Mouse (Mus musculus) myocyte (in vitro differentiated cells): ENCODE results near the gene Msi2. TPM values are rescaled to one million over a fixed set of nuclear protein-coding genes. Genes with fewer than 3 reads are reported as not detected.

Experiments used
- H3K27me3 ChIP-seq: one replicate; pipeline ENCODE4 v1.6.1; 2011; ENCODE audit not compliant: control insufficient read depth, insufficient read depth, insufficient read length
- H3K36me3 ChIP-seq: one replicate; pipeline ENCODE4 v1.6.1; 2011; ENCODE audit not compliant: control insufficient read depth, insufficient read depth
- H3K4me2 ChIP-seq: one replicate; pipeline ENCODE4 v1.6.1; 2011; ENCODE audit warnings: low read depth, control low read depth
- H3K4me3 ChIP-seq: one replicate; pipeline ENCODE4 v1.5.1; 2011; ENCODE audit warnings: mild to moderate bottlenecking, control low read depth, moderate library complexity
- H3K79me2 ChIP-seq: one replicate; pipeline ENCODE4 v1.6.1; 2011; ENCODE audit not compliant: control insufficient read depth, insufficient read depth
- H3ac ChIP-seq: one replicate; pipeline ENCODE4 v1.6.1; 2011; ENCODE audit not compliant: control insufficient read depth, insufficient read length
- CEBPB ChIP-seq: IDR thresholded peaks from 2 replicates; pipeline ENCODE4 v1.6.1; 2011; ENCODE audit warnings: mild to moderate bottlenecking, moderate library complexity; ENCODE audit not compliant: poor library complexity, insufficient read depth, severe bottlenecking
- E2F4 ChIP-seq: IDR thresholded peaks from one replicate; pipeline ENCODE4 v1.6.1; 2011; ENCODE audit warnings: mild to moderate bottlenecking, control low read depth, moderate library complexity; ENCODE audit not compliant: insufficient read depth
- MAX ChIP-seq: IDR thresholded peaks from one replicate; pipeline ENCODE4 v1.6.1; 2011; ENCODE audit warnings: low read depth, mild to moderate bottlenecking, control low read depth
- MYOD1 ChIP-seq, 3 experiments: IDR thresholded peaks; one replicate each; pipeline ENCODE4 v1.6.1; 2011; ENCODE audit warnings: control low read depth in 2 of 3, low read depth in 2 of 3, mild to moderate bottlenecking in 2 of 3, moderate library complexity in 1 of 3; ENCODE audit not compliant: insufficient read length in 2 of 3, control insufficient read depth in 1 of 3
- MYOG ChIP-seq, 3 experiments: IDR thresholded peaks; one replicate each; pipeline ENCODE4 v1.6.1; 2011; ENCODE audit warnings: control low read depth in 2 of 3, low read depth in 2 of 3, mild to moderate bottlenecking in 2 of 3; ENCODE audit not compliant: insufficient read length in 2 of 3, control insufficient read depth in 1 of 3, insufficient read depth in 1 of 3
- POLR2A ChIP-seq: IDR thresholded peaks from one replicate; pipeline ENCODE4 v1.6.1; 2011; ENCODE audit warnings: low read depth, mild to moderate bottlenecking, control low read depth, moderate library complexity; ENCODE audit not compliant: insufficient read length
- POLR2AphosphoS2 ChIP-seq: IDR thresholded peaks from one replicate; pipeline ENCODE4 v1.6.1; 2011; ENCODE audit warnings: low read depth, control low read depth; ENCODE audit not compliant: insufficient read length
- REST ChIP-seq: IDR thresholded peaks from one replicate; pipeline ENCODE4 v1.6.1; 2011; ENCODE audit warnings: mild to moderate bottlenecking, control low read depth, moderate library complexity; ENCODE audit not compliant: insufficient read depth, insufficient read length
- SRF ChIP-seq: IDR thresholded peaks from one replicate; pipeline ENCODE4 v1.6.1; 2011; ENCODE audit warnings: low read depth; ENCODE audit not compliant: control insufficient read depth, insufficient read length
- TCF12 ChIP-seq: IDR thresholded peaks from one replicate; pipeline ENCODE4 v1.6.1; 2011; ENCODE audit warnings: mild to moderate bottlenecking, control low read depth; ENCODE audit not compliant: poor library complexity, insufficient read depth, severe bottlenecking
- TCF3 ChIP-seq: IDR thresholded peaks from one replicate; pipeline ENCODE4 v1.6.1; 2011; ENCODE audit warnings: low read depth, control low read depth; ENCODE audit not compliant: insufficient read length
- USF1 ChIP-seq: IDR thresholded peaks from one replicate; pipeline ENCODE4 v1.6.1; 2011; ENCODE audit warnings: low read depth, mild to moderate bottlenecking, control low read depth, moderate library complexity
- polyA plus RNA-seq: library from polyadenylated mRNA; unstranded; fragments of >200 nt; fragmentation: generic; extraction: Trizol; gene quantifications from one replicate; pipeline ENCODE4 v1.2.1, GENCODE M21; 2012; ENCODE audit warnings: missing spikeins

The Msi2 gene
- polyA plus RNA-seq, 1 experiment, result 37.9 TPM

DNA sequence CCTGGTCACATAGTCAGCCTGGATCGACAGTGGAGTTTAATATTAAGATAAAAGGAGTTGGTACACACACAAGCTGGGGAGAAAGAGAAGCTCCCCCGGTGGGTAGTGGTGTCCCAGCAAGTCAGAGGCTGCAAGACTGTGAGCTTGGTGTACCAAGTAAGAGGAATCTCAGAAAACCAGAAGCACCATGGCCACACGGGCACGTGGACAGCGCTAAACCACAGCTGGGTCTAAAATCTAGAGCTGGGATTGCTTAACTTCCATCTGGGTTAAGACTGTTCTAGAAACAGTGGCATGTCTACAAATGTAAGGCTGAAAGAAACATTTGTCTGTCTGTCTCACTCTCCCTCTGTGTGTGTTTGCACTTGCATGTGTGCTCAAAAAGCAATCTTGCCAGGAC, 402.9 kb downstream of the Msi2 start:
- Histone ChIP-seq H3K79me2 (no peaks in the 10 kb centered on the region), H3ac (no peak overlapping the region), H3K27me3 (peaks cover 18% of the 10 kb centered on the region), H3K36me3 (no peaks in the 10 kb centered on the region), H3K4me3 (no peak overlapping the region), H3K4me2 (no peak overlapping the region)
- TF ChIP-seq MYOG (IDR thresholded peaks at IDR 0.05; ENCODE audit: control insufficient read depth in 1 of 3, insufficient read depth in 1 of 3, insufficient read length in 2 of 3, low read depth in 2 of 3) (no peak), TCF3 (no peak), MYOD1 (IDR thresholded peaks at IDR 0.05; ENCODE audit: control insufficient read depth in 1 of 3, insufficient read length in 2 of 3, low read depth in 2 of 3) (no peak), CEBPB (no peak), USF1 (no peak), SRF (no peak), REST (no peak), POLR2A (no peak), E2F4 (no peak), POLR2AphosphoS2 (no peak), TCF12 (no peak), MAX (no peak)

DNA sequence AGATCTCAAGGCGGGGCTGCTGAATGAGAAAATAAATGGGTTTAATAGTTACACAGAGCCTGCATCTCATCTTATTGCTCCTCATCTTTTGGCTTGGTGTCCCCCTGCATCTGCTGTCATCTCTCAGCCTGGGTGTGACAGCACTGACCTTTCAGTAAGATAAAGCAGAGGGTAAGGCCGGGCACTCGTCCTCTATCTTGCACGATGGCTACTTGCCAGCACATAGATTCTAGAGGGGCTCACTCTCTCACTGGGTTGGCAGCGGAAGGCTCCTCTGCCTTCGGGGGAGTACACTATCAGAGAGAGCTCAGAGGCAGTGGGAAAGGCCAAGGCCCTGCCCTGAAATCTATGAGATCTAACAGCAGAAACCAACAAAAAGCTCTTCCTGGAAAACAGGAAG, 403.8 kb downstream of the Msi2 start:
- Histone ChIP-seq H3ac (no peak overlapping the region), H3K36me3 (no peaks in the 10 kb centered on the region), H3K4me2 (no peak overlapping the region), H3K27me3 (peaks cover 11% of the 10 kb centered on the region), H3K4me3 (no peak overlapping the region), H3K79me2 (no peaks in the 10 kb centered on the region)
- no peak for TF ChIP-seq MYOG (IDR thresholded peaks at IDR 0.05; ENCODE audit: control insufficient read depth in 1 of 3, insufficient read depth in 1 of 3, insufficient read length in 2 of 3, low read depth in 2 of 3)
- no peak for TF ChIP-seq POLR2AphosphoS2
- no peak for TF ChIP-seq REST

DNA sequence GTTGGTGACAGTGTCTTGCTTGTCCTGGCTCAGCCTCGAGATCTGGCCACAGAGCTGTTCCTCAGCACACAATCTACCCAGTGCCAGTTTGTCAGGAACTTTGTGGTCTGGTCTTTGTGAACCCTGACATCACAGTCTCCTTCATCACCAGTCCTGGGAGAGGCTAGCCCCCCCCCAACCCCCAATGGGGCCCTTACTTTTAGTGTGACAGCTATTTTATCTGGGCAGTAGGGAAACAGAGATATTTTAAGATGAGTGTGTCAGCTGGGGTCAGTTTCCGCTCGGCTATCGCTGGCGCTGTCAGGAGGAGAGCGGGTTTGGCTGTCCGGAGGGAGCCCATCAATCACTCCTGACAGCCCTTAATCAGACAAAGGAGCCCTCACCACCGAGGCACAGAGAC, 404.8 kb downstream of the Msi2 start:
- Histone ChIP-seq H3K4me2 (no peak overlapping the region), H3ac (no peak overlapping the region), H3K27me3 (peaks cover 2% of the 10 kb centered on the region), H3K36me3 (no peaks in the 10 kb centered on the region), H3K79me2 (no peaks in the 10 kb centered on the region), H3K4me3 (no peak overlapping the region)
- TF ChIP-seq MYOD1 (IDR thresholded peaks at IDR 0.05; ENCODE audit: control insufficient read depth in 1 of 3, insufficient read length in 2 of 3, low read depth in 2 of 3), result no peak
- no peak for TF ChIP-seq POLR2A
- TF ChIP-seq USF1, result no peak
- TF ChIP-seq TCF12, result no peak
- no peak for TF ChIP-seq MYOG (IDR thresholded peaks at IDR 0.05; ENCODE audit: control insufficient read depth in 1 of 3, insufficient read depth in 1 of 3, insufficient read length in 2 of 3, low read depth in 2 of 3)
- TF ChIP-seq SRF, result no peak
- no peak for TF ChIP-seq TCF3
- TF ChIP-seq MAX, result no peak

DNA sequence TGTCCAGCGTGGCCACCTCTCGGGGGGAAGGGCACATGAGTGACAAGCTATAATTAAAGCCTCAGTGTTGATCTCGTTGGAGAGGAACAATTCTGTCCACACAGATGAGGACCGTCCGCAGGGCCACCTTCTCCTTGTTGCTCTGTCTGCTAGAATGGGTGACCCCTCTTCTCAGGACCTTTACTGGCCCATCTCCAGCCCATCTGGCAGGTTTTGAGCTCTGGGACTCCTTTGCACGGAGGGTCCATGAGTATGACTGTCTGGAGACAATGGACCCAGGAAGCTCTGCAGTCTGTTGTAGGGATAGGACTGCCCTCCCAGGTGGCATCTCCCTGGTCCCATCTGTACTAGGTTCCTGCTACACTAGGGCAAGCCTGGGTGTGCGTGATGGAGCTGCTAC, 406.7 kb downstream of the Msi2 start:
- TF ChIP-seq E2F4, result no peak
- no peak for TF ChIP-seq SRF
- TF ChIP-seq USF1, result no peak
- no peak for TF ChIP-seq POLR2AphosphoS2
- no peak for TF ChIP-seq TCF3
- no peak for TF ChIP-seq TCF12
- no peak for TF ChIP-seq MYOG (IDR thresholded peaks at IDR 0.05; ENCODE audit: control insufficient read depth in 1 of 3, insufficient read depth in 1 of 3, insufficient read length in 2 of 3, low read depth in 2 of 3)
- no peak for TF ChIP-seq POLR2A
- no peak for TF ChIP-seq MYOD1 (IDR thresholded peaks at IDR 0.05; ENCODE audit: control insufficient read depth in 1 of 3, insufficient read length in 2 of 3, low read depth in 2 of 3)
- no peak for TF ChIP-seq REST
- TF ChIP-seq MAX, result no peak
- no peak for TF ChIP-seq CEBPB
- no peaks in the 10 kb centered on the region for H3K27me3 ChIP-seq
- no peak overlapping the region for H3K4me3 ChIP-seq
- no peaks in the 10 kb centered on the region for H3K36me3 ChIP-seq
- no peaks in the 10 kb centered on the region for H3K79me2 ChIP-seq
- no peak overlapping the region for H3K4me2 ChIP-seq
- no peak overlapping the region for H3ac ChIP-seq

DNA sequence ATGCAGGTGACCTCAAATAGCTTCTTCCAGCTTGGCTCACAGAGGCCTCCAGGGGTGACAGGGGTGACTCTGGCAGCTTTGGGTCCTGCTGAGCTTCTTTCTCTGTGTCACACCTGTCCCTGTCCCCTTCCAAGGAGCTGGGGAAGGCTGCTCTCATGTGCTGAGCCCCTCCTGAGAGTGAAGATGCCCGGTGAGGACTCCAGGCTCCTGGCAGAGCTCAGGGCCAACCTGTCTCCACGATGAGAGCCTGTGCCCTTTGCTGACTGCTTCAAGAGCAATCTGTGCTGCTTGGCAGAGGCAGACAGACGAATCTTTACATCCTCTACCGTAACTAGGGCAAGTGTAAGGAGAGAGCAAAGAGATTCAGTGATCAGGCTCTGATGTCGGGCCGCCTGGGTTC, 407.5 kb downstream of the Msi2 start:
- Histone ChIP-seq H3K27me3 (no peaks in the 10 kb centered on the region), H3K79me2 (no peaks in the 10 kb centered on the region), H3K4me3 (no peak overlapping the region), H3ac (no peak overlapping the region), H3K4me2 (no peak overlapping the region), H3K36me3 (no peaks in the 10 kb centered on the region)
- TF ChIP-seq USF1, result no peak
- no peak for TF ChIP-seq CEBPB
- TF ChIP-seq MYOG (IDR thresholded peaks at IDR 0.05; ENCODE audit: control insufficient read depth in 1 of 3, insufficient read depth in 1 of 3, insufficient read length in 2 of 3, low read depth in 2 of 3), result no peak
